In genomic region chr6:122989876-122990437, GRCm38 (mm10) we compare ENCODE assay signal across 28 mouse cellular contexts. TPM values are rescaled to one million over a fixed set of nuclear protein-coding genes. Genes with fewer than 3 reads are reported as not detected.
DNase-seq lines count a peak whose midpoint lies in the region; ATAC-seq and TF ChIP-seq lines count a peak whose summit lies in the region.
"Had no signal": no experiment of that assay in that cellular context is flagged by ENCODE, and none has a peak within 500 bp of the region (broad histone marks: within the 10 kb centered on the region; RNA-seq: fewer than 3 reads in every experiment).

Gene Clec4a4, plus strand, starts transcription at chr6:122990367.

- H3K4me3 ChIP-seq in lung, postnatal 0 days (ENCODE audit: low read depth, low read length) = no peak within 1 kb of the TSS
- no peak within 1 kb of the TSS for H3K4me3 ChIP-seq in gastrocnemius, adult 2 months
- H3K4me3 ChIP-seq: embryonic facial prominence, embryonic 12.5 days; forebrain, embryonic 15.5 days; heart, embryonic 10.5 days; heart, embryonic 15.5 days; hindbrain, embryonic 12.5 days had no signal

- 77% methylated on average over 6 of the region's 6 CpGs for WGBS in lung, postnatal 0 days

- peaks cover 3% of the 10 kb centered on the region; the same call in 1 of the 2 replicates for H3K9me3 ChIP-seq in lung, postnatal 0 days (ENCODE audit: low read length)
- H3K9me3 ChIP-seq: embryonic facial prominence, embryonic 12.5 days; forebrain, embryonic 15.5 days; heart, embryonic 10.5 days had no signal

- H3K4me1 ChIP-seq in lung, postnatal 0 days (ENCODE audit: insufficient read depth, low read depth, low read length) = no peaks in the 10 kb centered on the region
- H3K4me1 ChIP-seq: embryonic facial prominence, embryonic 12.5 days; forebrain, embryonic 15.5 days; heart, embryonic 10.5 days; heart, embryonic 15.5 days; hindbrain, embryonic 12.5 days had no signal

- no peak within 1 kb of the TSS for H3K27ac ChIP-seq in lung, postnatal 0 days (ENCODE audit: low read length)
- no peak within 1 kb of the TSS for H3K27ac ChIP-seq in gastrocnemius, adult 2 months
- H3K27ac ChIP-seq: embryonic facial prominence, embryonic 12.5 days; forebrain, embryonic 15.5 days; heart, embryonic 10.5 days; heart, embryonic 15.5 days; hindbrain, embryonic 12.5 days had no signal

- H3K36me3 ChIP-seq in lung, postnatal 0 days (ENCODE audit: insufficient read depth, low read length) = no peaks in the 10 kb centered on the region
- H3K36me3 ChIP-seq: embryonic facial prominence, embryonic 12.5 days; forebrain, embryonic 15.5 days; heart, embryonic 10.5 days; heart, embryonic 15.5 days; hindbrain, embryonic 12.5 days had no signal

- no peak within 1 kb of the TSS for H3K9ac ChIP-seq in lung, postnatal 0 days (replicated peaks; ENCODE audit: low read depth)
- H3K9ac ChIP-seq: embryonic facial prominence, embryonic 12.5 days; forebrain, embryonic 15.5 days; heart, embryonic 15.5 days; hindbrain, embryonic 12.5 days had no signal

- intact Hi-C loops in gastrocnemius, adult 2 months (cut with DNase I) = no loop called here

- no peak within 1 kb of the TSS for H3K4me2 ChIP-seq in lung, postnatal 0 days (replicated peaks; ENCODE audit: low read depth, low read length)
- H3K4me2 ChIP-seq: embryonic facial prominence, embryonic 12.5 days; forebrain, embryonic 15.5 days; heart, embryonic 15.5 days; hindbrain, embryonic 12.5 days had no signal

- DNase-seq in lung, postnatal 0 days (ENCODE audit: low spot score) = peak; percentile 10
- DNase-seq in lung, adult 18-20 months = no peak
- DNase-seq in telencephalon, adult 2 months (ENCODE audit: low read depth, low spot score) = peak; percentile 0
- no peak for DNase-seq in gastrocnemius, adult 2 months
- DNase-seq in spleen, postnatal 36 days (ENCODE audit: low spot score in 2 of 2) = no peak
- DNase-seq: adrenal gland, postnatal 14 days; cerebellum, adult 2 months; cerebellum, postnatal 10 days; embryo, embryonic 11 days; gastrocnemius, postnatal 25 days; heart, adult 18-20 months; heart, postnatal 14 days had no signal

- ATAC-seq in lung, postnatal 0 days = no peak
- ATAC-seq in common myeloid progenitor, adult 5-6 weeks (replicated peaks; ENCODE audit: low read depth, poor library complexity, severe bottlenecking) = peak; percentile 83
- peak; percentile 97 for ATAC-seq in megakaryocyte, adult 5-6 weeks (ENCODE audit: poor library complexity, severe bottlenecking)
- ATAC-seq: activated CD4-positive, CD25-positive, alpha-beta regulatory T cell, adult 4 months; forebrain, embryonic 15.5 days; hindbrain, embryonic 16.5 days; inflammation-experienced regulatory T-cells, adult 6 months; Patski had no signal

- no peak for TF ChIP-seq EP300 in lung, postnatal 0 days (IDR thresholded peaks at IDR 0.05)

- TF ChIP-seq CTCF in lung, postnatal 0 days (IDR thresholded peaks at IDR 0.05) = no peak
- TF ChIP-seq CTCF in gastrocnemius, adult 2 months (IDR thresholded peaks at IDR 0.05) = no peak

- H3K27me3 ChIP-seq in lung, postnatal 0 days (replicated peaks; ENCODE audit: insufficient read depth, low read length) = no peaks in the 10 kb centered on the region
- H3K27me3 ChIP-seq: embryonic facial prominence, embryonic 12.5 days; forebrain, embryonic 15.5 days; heart, embryonic 15.5 days; hindbrain, embryonic 12.5 days; Patski had no signal

RNA-seq across cellular contexts. Expression of gene Clec4a4, which starts in this region (rescaled TPM):
- polyA plus RNA-seq in lung, postnatal 0 days (2015; fragmentation: Nextera tagmentation; extraction: Ambion mirVana) = 0.35 TPM in 1 of 2 replicates, not detected in the other
- total RNA-seq in common myeloid progenitor, adult 5-6 weeks (2017) = 0.46 TPM in 1 of 2 replicates, not detected in the other
- total RNA-seq in megakaryocyte, adult 5-6 weeks (2015) = 1.9 and 2.4 TPM in 2 replicates
- 0.40 and 0.53 TPM in 2 replicates for total RNA-seq in megakaryocyte, adult 5-6 weeks (2017)
- not detected for total RNA-seq in gastrocnemius, adult 2 months (2021)
- total RNA-seq: adrenal gland, adult 18-20 months; adrenal gland, postnatal 14 days; CH12.LX; gastrocnemius, adult 18-20 months; gastrocnemius, postnatal 25 days; heart, adult 18-20 months; heart, postnatal 14 days had no signal
- polyA plus RNA-seq: activated CD4-positive, CD25-positive, alpha-beta regulatory T cell, adult 4 months; cerebellum, adult 2 months; embryonic facial prominence, embryonic 12.5 days; forebrain, embryonic 11.5 days; forebrain, embryonic 15.5 days; frontal cortex, adult 2 months; heart, embryonic 10.5 days; heart, embryonic 15.5 days; hindbrain, embryonic 12.5 days; hindbrain, embryonic 16.5 days; Patski had no signal

Comparison
In these comparisons a context has a peak if more than half of its experiments do, and no peak if none do; other contexts are left out.
1. Peak in DNase-seq in lung, postnatal 0 days; RNA of the gene not detected or under 1 TPM.
2. Peak in ATAC-seq in common myeloid progenitor, adult 5-6 weeks; RNA of the gene not detected or under 1 TPM.